Mouse (Mus musculus) left cerebral cortex, adult 8-10 months (tissue): ENCODE results near the gene Ifrd2. TPM values are rescaled to one million over a fixed set of nuclear protein-coding genes. Genes with fewer than 3 reads are reported as not detected.

Experiments used
- DNase-seq, 2 experiments: peaks; one replicate each; pipeline ENCODE4 v3.0.0; 2022; ENCODE audit warnings: low spot score in 2 of 2
- total RNA-seq, 4 experiments: library from RNA; stranded (reverse); gene quantifications; 2 replicates each; pipeline ENCODE4 v1.2.4; 2022

Ifrd2 gene
- total RNA-seq, 4 experiments from 2014 or later: 11.3 to 15.5 (median 15.3) TPM

DNA sequence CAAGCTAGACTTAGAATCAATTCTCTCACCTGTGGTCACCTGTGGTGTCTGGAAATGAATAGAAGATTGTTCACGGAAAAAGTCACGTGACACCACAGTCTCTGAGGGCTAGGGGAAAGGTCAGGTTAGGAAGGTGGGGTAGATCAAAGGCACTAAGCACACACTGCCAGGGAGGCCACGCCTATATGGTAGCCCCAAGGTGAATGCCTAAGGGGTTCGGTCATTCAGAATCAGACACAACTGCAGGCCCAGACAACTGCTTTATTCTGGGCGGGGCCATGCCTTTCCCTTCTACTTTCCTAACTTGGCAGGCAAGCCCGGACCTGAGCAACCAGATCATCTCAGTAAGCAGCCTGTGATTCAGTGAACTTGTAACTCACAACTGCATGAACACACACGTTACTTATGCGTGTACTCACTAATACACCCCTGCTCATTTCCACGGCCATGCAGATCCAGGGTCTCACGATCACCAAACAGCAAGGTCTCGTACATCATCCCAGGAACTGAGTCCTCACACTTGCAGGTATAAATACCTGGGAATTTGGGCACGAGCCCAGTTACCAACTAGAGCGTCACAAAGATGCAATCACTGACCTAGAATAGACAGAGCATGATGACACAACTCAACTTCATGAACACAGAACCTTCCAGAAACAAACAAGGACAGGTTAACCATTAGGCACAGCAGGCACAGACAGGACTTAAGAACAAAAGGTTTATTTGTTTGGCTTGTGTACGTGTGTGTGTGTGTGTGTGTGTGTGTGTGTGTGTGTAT, 11.7 kb upstream of the Ifrd2 start:
- DNase-seq: no peak

DNA sequence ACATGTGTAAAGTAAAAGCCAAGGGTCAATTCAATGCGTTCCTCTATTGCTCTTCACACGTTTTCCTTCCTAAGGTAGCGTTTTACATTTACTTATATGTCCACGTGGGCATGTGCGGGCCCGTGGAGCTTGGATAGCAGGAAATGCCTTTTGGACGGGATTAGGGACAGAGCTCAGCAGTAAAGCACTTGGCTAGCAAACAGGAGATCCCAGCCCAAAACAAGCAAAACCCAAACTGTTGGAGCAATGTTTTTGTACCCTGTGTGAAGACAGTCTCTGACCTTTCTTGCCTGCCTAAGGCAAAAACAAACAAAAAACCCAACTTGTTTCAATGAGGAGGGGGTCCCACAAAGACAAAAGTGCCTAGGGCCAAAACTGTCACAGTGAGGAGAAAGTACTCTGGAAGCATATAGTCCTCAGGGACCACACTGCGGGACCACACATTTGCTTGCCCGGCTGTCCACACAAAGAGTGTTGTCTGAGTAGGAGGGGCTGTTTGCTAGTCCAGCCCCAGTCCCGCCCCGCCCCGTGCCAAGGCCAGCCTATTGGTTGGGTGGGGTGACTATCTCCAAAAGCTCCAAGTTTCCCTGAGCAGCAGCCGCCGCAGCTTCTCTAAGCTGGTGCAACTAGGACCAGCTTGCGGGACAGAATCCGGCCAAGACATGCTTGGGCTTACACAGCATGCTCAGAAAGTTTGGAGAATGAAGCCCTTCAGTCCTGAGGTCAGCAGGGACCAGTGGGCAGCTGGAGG, 10.9 kb upstream of the Ifrd2 start, which contains the start of gene Hyal1:
Gene Hyal1, plus strand, starts transcription at position 571 of the 751 bp plus-strand sequence.
- DNase-seq: no peak

DNA sequence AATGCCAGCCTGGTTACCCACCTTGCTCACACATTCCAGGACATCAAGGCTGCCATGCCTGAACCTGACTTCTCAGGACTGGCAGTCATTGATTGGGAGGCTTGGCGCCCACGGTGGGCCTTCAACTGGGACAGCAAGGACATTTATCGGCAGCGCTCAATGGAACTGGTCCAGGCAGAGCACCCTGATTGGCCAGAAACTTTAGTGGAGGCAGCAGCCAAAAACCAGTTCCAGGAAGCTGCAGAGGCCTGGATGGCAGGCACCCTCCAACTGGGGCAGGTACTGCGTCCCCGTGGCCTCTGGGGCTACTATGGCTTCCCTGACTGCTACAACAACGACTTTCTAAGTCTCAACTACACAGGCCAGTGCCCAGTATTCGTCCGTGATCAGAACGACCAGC, 9.6 kb upstream of the Ifrd2 start:
- no peak for DNase-seq

DNA sequence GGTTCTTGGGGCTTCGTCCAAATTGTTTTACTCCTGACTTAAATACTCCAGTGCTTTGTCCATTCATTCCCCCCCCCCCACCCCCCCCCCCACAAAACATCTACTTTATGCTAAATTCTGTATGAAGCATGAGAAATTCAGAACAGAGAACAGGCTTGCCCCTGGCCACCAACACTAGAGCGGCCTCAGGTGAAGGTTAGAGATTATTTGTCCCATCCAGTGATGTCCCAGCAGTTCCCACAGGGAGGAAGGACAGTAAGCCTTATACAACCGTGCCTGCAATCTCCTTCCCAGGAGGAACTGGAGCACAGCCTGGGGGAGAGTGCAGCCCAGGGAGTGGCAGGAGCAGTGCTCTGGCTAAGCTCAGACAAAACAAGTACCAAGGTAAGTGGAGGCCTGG, 8.9 kb upstream of the Ifrd2 start, which contains the start of gene Naa80:
Gene Naa80, plus strand, starts transcription at position 301 of the 400 bp plus-strand sequence.
- DNase-seq: no peak

DNA sequence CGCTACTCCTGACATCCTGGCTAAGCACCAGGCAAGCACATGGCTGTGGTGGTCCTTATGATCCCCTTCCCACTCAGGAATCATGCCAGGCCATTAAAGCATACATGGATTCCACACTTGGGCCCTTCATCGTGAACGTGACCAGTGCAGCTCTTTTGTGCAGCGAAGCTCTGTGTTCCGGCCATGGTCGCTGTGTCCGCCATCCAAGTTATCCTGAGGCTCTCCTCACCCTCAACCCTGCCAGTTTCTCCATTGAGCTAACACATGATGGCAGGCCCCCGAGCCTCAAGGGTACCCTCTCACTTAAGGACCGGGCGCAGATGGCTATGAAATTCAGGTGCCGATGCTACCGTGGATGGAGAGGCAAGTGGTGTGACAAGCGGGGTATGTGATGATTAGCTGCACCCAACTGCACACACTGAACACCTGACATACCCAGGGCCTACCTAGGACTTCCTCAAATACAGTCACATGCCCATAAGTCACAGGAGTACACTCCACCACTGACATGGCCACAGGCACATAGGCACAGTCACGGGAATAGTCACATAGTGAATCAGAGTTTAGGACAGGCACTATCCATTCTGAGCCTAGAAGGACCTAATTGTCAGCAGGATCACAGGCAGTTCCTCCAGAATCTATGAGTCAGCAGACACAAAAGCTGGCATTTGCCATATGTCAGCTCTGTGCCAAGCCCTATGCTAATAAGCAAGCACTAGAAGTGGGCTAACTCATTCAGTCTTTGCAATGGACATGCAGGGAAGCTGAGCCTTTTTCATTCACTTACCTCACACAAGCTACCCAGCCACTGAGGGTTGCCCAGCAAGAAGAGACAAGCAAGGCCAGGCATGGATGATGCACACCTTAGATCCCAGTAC, 8.2 kb upstream of the Ifrd2 start:
- no peak for DNase-seq

DNA sequence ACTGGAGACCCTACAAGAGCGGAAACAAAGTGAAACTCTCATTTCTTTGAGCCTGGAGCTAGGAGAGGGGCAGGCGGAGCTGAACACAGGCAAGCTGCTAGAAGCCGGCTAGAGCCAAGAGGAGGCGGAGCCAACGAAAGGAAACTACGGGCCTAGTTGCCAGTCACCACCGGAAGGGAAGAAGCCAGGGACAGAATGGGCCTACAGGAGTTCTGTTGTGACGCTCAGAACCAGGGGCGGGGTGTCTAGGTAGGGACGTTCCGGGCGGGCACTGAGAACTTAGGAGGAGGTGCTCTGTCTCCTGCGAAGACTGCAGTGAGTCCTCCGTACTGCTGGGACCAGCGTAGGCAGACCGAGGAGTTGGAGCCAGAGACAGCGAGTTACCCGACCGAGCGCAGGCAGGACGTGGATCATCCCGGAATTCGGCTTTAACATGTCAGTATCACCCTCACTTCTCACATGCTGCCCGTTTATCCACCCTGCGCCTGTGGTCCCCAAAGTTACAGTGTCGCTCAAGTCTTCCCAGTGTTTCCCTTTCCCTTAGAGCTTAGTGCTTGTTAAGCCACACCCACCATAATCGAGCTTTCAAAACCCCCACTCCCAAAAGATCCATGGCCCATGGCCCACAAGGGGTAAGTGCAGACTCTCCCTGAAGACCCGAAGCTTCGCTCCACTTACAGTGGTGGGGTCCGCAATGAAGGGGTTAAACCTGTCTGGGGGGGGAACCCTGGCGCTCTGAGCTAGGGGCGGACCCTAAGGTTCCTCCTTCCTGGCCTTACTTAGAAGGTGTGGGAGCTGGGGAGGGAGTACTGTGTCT, 6.7 kb upstream of the Ifrd2 start, which contains the start of gene Hyal3:
Gene Hyal3, plus strand, starts transcription at position 318 of the 817 bp plus-strand sequence.
- peak; percentile 70 to 88 for DNase-seq

DNA sequence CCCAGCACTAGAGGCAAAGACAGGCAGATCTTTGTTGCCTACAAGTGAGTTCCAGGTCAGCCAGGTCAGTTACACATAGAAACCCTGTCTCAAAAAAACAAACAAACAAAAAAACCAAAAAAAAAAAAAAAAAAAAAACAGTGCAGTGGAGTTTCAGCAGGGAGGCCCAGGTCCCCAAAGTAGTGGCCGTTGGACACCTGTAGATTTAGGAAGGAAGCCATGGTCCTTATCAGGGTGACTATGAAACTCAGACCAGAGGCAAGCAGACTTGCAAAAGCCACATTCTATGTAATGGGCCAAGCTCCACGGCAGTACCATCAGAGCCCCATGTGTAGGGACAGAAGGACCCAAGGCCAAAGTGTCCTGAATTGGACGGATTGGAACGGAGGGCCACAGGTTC, 5.9 kb upstream of the Ifrd2 start:
- no peak for DNase-seq

DNA sequence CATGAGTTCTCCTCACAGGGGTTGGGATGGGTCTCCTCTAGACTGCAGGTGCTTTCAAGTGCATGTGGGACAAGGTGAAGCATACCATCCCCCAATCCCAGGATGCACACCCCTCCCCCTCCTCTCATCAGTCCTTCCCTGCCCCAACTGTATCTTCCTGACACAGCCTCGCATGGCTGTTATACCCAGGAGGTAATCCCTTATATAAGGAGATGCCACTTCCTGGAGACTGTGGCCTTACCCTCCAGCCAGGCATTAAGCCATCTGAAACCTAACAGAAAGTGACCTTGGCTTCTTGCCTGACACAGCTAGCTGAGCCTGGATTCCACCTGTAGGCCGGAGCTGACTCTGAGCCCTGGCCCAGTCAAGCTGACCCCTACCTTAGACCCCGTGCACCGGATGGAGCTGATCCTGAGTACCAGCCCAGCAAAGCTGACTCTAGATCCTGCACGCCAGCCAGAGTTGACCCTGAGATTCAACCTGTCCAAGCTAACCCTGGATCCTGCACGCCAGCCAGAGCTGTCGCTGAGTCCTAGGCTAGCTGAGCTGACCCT, 4.9 kb upstream of the Ifrd2 start:
- no peak for DNase-seq

DNA sequence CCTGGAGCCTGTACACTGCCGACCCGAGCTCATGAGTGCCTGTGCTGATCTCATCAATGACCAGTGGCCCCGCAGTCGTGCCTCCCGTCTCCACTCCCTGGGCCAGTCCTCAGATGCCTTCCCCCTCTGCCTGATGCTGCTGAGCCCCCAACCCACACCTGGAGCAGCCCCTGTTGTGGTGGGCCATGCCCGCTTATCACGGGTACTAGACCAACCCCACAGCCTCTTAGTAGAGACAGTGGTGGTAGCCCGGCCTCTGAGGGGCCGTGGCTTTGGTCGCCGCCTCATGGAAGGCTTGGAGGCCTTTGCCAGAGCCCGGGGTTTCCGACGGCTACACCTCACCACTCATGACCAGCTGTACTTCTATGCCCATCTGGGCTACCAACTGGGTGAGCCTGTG, 4.3 kb upstream of the Ifrd2 start:
- no peak for DNase-seq

DNA sequence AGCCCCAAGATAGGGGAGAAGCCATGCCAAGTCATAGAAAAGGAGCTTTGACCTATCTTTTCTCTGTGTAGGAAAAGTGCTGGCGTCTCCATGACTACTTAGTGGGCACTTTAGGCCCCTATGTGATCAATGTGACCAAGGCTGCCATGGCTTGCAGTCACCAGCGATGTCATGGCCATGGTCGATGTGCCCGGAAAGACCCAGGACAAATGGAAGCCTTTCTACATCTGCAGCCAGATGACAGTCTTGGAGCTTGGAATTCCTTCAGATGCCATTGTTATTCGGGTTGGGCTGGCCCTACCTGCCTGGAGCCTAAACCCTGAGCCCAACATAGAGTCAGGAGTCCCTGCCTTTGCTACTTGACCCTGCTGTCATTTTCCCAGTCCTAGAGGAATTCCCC, 938 bp upstream of the Ifrd2 start:
- no peak for DNase-seq

DNA sequence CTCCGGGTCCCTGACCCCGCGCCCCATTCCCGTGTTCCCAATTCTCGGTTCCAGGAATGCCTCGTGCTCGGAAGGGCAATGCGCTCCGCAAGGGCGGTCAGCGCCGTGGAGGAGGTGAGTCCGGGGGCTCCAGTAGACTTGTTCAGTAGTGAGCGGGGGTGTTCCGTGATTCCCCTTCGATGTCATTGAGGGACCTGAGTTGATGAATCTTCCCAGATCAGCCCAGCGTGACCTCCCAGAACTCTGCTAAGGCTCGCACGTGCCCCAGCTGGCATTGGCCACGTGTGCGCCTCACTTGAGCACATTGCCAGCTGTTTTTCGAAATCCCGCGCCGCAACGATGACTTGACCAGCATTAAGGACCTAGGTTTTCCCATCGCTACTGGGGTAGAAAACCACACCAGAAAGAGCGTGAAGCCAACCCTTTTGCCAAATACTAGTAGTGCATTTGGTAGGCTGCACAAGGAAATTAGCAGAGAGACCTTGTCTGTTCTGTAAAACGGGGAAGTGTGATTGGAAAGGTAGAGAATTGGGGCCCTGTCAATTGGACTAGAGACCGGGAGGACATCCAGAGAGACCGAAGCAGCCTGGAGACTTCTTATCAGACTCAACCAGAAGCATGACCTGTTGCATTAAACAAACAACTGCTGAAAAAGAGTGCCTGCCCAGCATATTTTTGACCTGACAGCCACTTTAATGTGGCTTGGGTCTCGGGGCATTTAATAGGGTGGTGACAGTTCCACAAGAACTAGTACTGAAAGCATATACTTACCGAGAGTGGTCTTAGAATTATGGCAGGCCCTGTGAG, 594 bp downstream of the Ifrd2 start:
- DNase-seq: no peak

DNA sequence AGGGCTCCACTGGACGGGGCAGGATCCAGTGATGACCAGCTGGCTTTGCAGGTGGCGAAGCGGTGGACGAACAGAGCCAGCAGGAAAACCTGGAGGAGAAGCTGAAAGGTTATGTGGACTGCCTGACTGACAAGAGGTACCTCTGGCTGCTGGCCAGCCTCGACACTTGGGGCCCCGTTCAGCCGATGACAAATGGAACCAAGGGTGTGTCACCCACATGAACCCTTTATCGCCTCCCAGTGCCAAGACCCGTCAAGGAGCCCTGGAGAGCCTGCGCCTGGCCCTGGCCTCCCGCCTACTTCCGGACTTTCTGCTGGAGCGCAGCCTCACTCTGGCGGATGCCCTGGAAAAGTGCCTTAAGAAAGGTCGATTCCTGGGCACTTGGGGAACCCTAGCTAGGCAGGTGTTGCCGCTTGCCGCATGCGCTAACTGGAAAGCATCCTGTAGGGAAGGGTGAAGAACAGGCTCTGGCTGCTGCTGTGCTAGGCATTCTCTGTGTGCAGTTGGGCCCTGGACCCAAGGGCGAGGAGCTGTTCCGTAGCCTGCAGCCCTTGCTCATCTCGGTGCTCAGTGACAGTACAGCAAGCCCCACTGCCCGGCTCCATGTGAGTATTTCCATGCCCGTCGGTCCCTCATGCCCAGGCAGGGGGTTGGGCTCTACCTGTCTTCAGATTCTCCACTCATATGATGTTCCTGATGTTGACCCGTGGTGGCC, 2.8 kb downstream of the Ifrd2 start:
- DNase-seq: no peak

DNA sequence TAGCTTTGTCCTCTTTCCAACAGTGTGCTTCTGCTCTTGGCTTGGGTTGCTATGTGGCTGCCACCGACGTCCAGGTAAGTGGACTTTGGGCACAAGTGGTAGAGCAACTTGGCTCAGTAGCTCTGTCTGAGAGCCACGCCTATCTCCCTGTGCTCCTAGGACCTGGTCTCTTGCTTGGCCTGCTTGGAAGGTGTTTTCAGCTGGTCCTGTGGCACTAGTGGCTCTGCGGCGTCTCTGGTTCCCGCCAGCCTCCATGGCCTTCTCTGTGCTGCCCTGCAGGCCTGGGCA, 3.3 kb downstream of the Ifrd2 start:
- no peak for DNase-seq

DNA sequence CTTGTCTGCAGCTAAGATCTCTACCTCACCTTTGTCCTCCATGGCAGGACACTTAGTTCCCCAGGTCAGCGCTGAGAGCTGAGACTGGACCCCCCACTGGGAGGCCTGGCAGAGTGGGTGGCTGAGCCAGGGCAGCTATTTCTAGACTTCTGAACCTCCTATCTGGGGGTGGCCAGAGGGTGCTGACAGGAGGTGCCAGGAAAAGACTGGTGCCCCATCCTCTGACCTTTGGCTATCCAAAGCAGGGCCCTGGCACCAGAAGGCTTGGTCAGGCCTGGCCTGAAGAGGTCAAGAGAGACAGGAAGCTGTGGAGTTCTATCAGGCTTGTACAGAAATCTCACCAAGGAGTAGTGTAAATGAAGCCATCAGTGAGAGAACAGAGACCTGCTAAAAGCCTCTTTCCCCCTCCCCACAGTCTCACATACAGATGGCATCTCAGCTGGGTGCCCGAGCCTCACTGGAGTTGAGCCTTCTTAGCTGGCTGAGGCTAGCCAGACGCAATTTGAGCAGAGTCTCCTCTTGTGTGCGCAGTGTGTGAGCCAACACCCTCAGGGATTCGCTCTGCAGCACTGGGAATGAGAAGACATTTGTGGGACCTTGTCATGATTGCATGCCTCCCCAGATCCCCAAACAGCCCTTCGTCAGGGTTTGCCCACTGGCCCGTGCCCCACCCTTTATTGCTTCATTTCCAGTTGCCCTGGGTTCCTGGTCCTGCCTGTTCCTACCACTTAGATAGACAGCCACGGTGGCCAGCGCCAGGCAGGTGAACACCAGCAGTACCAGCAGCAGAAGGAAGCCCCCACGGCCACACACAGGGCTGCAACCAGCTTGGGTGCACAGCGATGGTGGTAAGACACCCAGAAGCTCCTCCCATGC, 5.9 kb downstream of the Ifrd2 start:
- DNase-seq: no peak

DNA sequence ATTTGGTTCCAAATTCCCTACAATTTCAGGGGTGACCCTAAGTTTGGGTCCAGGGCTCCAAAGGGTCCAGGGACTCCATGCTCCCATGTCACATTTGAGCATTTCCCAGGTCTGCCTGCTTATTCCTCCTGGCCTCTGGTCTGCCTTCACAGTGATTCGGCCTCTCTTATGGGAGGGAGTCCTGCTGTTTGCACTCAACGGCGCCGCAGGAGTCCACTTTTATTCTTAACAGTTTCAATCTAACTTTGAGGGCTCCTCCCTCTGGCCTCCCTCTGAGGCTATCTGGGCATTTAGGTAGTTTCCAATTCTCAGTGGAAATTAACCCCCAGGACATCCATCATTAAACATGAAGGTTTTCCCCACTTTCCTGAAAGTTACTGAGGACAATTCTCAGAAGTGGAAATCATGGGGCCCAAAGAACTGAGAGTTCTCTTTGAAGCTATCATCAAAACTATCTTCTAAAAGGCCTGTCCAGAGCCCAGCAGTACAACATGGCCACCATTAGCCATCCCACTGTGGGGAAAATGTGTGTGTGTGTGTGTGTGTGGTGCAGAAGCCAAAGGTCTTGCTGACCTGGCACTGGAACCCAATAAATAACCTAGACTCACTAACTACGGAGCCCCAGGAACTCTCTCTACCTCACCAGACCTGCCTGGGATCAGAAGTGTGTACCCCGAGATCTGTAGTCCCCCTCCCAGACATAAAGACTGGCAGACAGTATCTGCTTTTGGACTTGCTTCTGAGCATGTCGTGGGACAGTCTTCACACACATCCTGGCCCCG, 7.0 kb downstream of the Ifrd2 start:
- no peak for DNase-seq

DNA sequence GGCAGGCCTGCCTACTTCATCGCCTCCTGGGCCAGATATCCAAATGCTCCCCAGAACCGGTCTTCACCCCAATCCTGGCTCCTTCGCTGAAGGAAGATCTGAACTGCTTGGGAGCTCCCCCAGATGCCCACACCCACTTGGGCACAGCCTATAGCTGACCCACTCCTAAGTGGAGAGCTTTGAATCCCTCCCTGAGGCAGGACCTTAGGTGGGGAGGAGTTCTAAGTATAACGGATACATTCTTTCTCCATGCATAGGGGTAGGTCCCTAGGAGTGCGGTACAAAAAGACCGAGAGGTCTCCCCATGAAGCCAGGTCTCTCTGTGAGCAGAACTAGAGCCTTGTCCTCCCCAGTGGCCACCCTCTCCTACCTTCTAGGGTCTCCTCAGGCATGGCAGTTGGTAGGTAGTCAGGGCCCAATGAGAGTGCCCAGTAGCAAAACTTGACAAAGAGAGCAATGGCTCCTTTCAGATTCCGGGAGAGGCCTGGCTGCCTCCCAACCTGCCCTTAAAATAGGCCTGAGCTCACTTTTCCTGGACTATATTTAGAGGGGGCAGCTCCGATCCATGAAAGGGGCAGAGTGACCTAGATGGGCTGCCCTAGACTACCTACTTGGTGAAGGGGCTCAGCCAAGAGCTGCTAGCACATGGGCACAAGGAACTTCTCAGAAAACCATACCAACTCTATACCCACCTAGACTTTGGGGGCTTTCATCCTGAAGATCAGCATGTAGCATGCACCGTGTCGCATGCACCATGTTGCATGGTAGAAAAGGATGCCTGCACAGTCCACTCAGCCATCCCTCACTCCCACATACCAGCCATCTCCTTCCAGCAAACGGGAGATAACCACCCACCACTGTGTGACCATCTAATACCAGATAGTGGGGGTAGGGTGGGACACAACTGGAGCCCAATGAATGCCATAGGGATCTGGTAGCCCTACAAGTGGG, 9.5 kb downstream of the Ifrd2 start:
- DNase-seq: no peak
